Mouse (Mus musculus) lung, postnatal 10 days (tissue): ENCODE results near the gene Gm9837.
"Not testable (repeated sequence)": the region's sequence is repeated elsewhere in the genome, so short reads cannot be mapped to it uniquely, and the experiment has no call there.

Experiments
- DNase-seq: peaks from one replicate; pipeline ENCODE4 v3.0.0; 2021

Gene Gm9837

GRCm38 (mm10) chr11:53456474-53457371 is 13.6 kb downstream of the Gm9837 start, which contains the start of the genes Gm10447 and Shroom1:
TSS of gene Gm10447 (minus strand) at chr11:53457110.
TSS of gene Shroom1 (plus strand) at chr11:53457205.
- peak; percentile 71 for DNase-seq

GRCm38 (mm10) chr11:53453031-53453430 is 17.2 kb downstream of the Gm9837 start:
- DNase-seq: no peak

GRCm38 (mm10) chr11:53452396-53452795 is 17.9 kb downstream of the Gm9837 start:
- DNase-seq: no peak

- no peak for DNase-seq
Observed at GRCm38 (mm10) chr11:53451361-53451760, 18.9 kb downstream of the Gm9837 start.

- no peak for DNase-seq
Observed at GRCm38 (mm10) chr11:53450070-53450705, 20.1 kb downstream of the Gm9837 start.

GRCm38 (mm10) chr11:53448529-53448928 is 21.8 kb downstream of the Gm9837 start:
- DNase-seq: no peak

GRCm38 (mm10) chr11:53447996-53448395 is 22.3 kb downstream of the Gm9837 start:
- no peak for DNase-seq

GRCm38 (mm10) chr11:53446183-53446582 is 24.1 kb downstream of the Gm9837 start:
- DNase-seq: no peak

GRCm38 (mm10) chr11:53445562-53445961 is 24.7 kb downstream of the Gm9837 start:
- no peak for DNase-seq

GRCm38 (mm10) chr11:53443861-53444260 is 26.4 kb downstream of the Gm9837 start:
- peak; percentile 52 for DNase-seq

GRCm38 (mm10) chr11:53441921-53442320 is 28.4 kb downstream of the Gm9837 start:
- DNase-seq: no peak

- DNase-seq: no peak
Observed at GRCm38 (mm10) chr11:53436338-53436737, 33.9 kb downstream of the Gm9837 start.

- DNase-seq: no peak
Observed at GRCm38 (mm10) chr11:53435504-53435903, 34.8 kb downstream of the Gm9837 start.

GRCm38 (mm10) chr11:53433057-53433456 is 37.2 kb downstream of the Gm9837 start:
- no peak for DNase-seq

GRCm38 (mm10) chr11:53431347-53432056 is 38.8 kb downstream of the Gm9837 start:
- peak; percentile 26 for DNase-seq

- peak; percentile 99 for DNase-seq
Observed at GRCm38 (mm10) chr11:53430670-53431346, 39.5 kb downstream of the Gm9837 start, which contains the start of the genes Uqcrq and Gdf9. TSS of gene Uqcrq (minus strand) at chr11:53430831. TSS of gene Gdf9 (plus strand) at chr11:53431023.

GRCm38 (mm10) chr11:53430300-53430669 is 40.0 kb downstream of the Gm9837 start:
- DNase-seq: no peak

- no peak for DNase-seq
Observed at GRCm38 (mm10) chr11:53429182-53429581, 41.1 kb downstream of the Gm9837 start.

GRCm38 (mm10) chr11:53428716-53429057 is 41.6 kb downstream of the Gm9837 start:
- no peak for DNase-seq

GRCm38 (mm10) chr11:53427993-53428715 is 42.1 kb downstream of the Gm9837 start:
- DNase-seq: no peak

- not testable (repeated sequence) for DNase-seq
Observed at GRCm38 (mm10) chr11:53426914-53427313, 43.4 kb downstream of the Gm9837 start.

GRCm38 (mm10) chr11:53425711-53426255 is 44.5 kb downstream of the Gm9837 start:
- no peak for DNase-seq
